In genomic region chr13:14461036-14461435, GRCm38 (mm10) we compare ENCODE assay signal across 16 mouse cellular contexts.
"Had no signal": no experiment of that assay in that cellular context is flagged by ENCODE, and none has a peak within 500 bp of the region (broad histone marks: within the 10 kb centered on the region; RNA-seq: fewer than 3 reads in every experiment).

No protein-coding gene starts in this region.

- H3K9me3 ChIP-seq: lung, embryonic 15.5 days; megakaryocyte, embryonic 14.5 days; midbrain, embryonic 13.5 days; midbrain, embryonic 15.5 days; neural tube, embryonic 12.5 days had no signal

- H3K36me3 ChIP-seq: lung, embryonic 15.5 days; midbrain, embryonic 13.5 days; midbrain, embryonic 15.5 days; neural tube, embryonic 12.5 days had no signal

- H3K4me2 ChIP-seq: lung, embryonic 15.5 days; midbrain, embryonic 11.5 days; midbrain, embryonic 13.5 days; midbrain, embryonic 15.5 days; neural tube, embryonic 12.5 days had no signal

- H3K27me3 ChIP-seq: lung, embryonic 15.5 days; megakaryocyte, embryonic 14.5 days; midbrain, embryonic 13.5 days; midbrain, embryonic 15.5 days; neural tube, embryonic 12.5 days had no signal

- ATAC-seq: lung, postnatal 0 days had no signal

- H3K27ac ChIP-seq: lung, embryonic 15.5 days; macrophage; midbrain, embryonic 13.5 days; midbrain, embryonic 15.5 days; neural tube, embryonic 12.5 days had no signal

- H3K4me3 ChIP-seq: lung, embryonic 15.5 days; megakaryocyte, embryonic 14.5 days; midbrain, embryonic 13.5 days; midbrain, embryonic 15.5 days; neural tube, embryonic 12.5 days had no signal

- H3K9ac ChIP-seq: lung, embryonic 15.5 days; midbrain, embryonic 13.5 days; midbrain, embryonic 15.5 days; neural tube, embryonic 12.5 days had no signal

- H3K4me1 ChIP-seq: lung, embryonic 15.5 days; megakaryocyte, embryonic 14.5 days; midbrain, embryonic 13.5 days; midbrain, embryonic 15.5 days; neural tube, embryonic 12.5 days had no signal

- DNase-seq: lung, adult 2 months; lung, postnatal 14 days; lung, postnatal 36 days; right cerebral cortex, postnatal 14 days; spleen, adult 18-20 months; thymus, adult 18-20 months; thymus, postnatal 14 days; thymus, postnatal 36 days had no signal
